Mouse (Mus musculus) midbrain, embryonic 12.5 days (tissue): ENCODE results near the gene Grhl1. TPM values are rescaled to one million over a fixed set of nuclear protein-coding genes. Genes with fewer than 3 reads are reported as not detected.
"Not testable (repeated sequence)": the region's sequence is repeated elsewhere in the genome, so short reads cannot be mapped to it uniquely, and the experiment has no call there.

Source experiments
- ATAC-seq: fragments of 200-750 bp; cut with Nextera tagmentation; 2 replicates; pipeline ENCODE4 v1.8.0; 2017; ENCODE audit warnings: low read depth, moderate TSS enrichment, moderate library complexity; ENCODE audit not compliant: low FRiP score
- H3K27ac ChIP-seq: fragments of 300-500 bp; sonication (generic); replicated peaks from 2 replicates; pipeline ENCODE4 v1.5.1; 2016; ENCODE audit warnings: mild to moderate bottlenecking
- H3K27me3 ChIP-seq: fragments of 300-500 bp; sonication (generic); 2 replicates; pipeline ENCODE4 v1.6.1; 2016; ENCODE audit warnings: mild to moderate bottlenecking
- H3K36me3 ChIP-seq: fragments of 300-500 bp; sonication (generic); 2 replicates; pipeline ENCODE4 v1.6.1; 2016
- H3K4me1 ChIP-seq: fragments of 300-500 bp; sonication (generic); 2 replicates; pipeline ENCODE4 v1.6.1; 2016
- H3K4me2 ChIP-seq: fragments of 300-500 bp; sonication (generic); replicated peaks from 2 replicates; pipeline ENCODE4 v1.6.1; 2016; ENCODE audit warnings: mild to moderate bottlenecking, moderate library complexity
- H3K4me3 ChIP-seq: fragments of 300-500 bp; sonication (generic); 2 replicates; pipeline ENCODE4 v1.5.1; 2016; ENCODE audit warnings: mild to moderate bottlenecking
- H3K9ac ChIP-seq: fragments of 300-500 bp; sonication (generic); replicated peaks from 2 replicates; pipeline ENCODE4 v1.6.1; 2016; ENCODE audit warnings: mild to moderate bottlenecking, moderate library complexity
- H3K9me3 ChIP-seq: fragments of 300-500 bp; sonication (generic); 2 replicates; pipeline ENCODE4 v1.6.1; 2016; ENCODE audit warnings: mild to moderate bottlenecking
- WGBS: fragments of 180-500 bp; shearing (Covaris S2); methylation state at CpG from one replicate; pipeline ENCODE4 v1.1.7; 2016; 5-methylcytosine and 5-hydroxymethylcytosine counted together
- polyA plus RNA-seq: library from polyadenylated mRNA; unstranded; fragments of >200 nt; fragmentation: Nextera tagmentation; extraction: Ambion mirVana; gene quantifications from 2 replicates; pipeline ENCODE4 v1.2.1, GENCODE M21; 2016

The Grhl1 gene
- 0.64 and 0.75 TPM in 2 replicates for polyA plus RNA-seq

GRCm38 (mm10) chr12:24571523-24572392 lies at the start of gene Grhl1:
TSS of gene Grhl1 (plus strand) at chr12:24572283.
- Histone ChIP-seq H3K27ac (no peak within 1 kb of the TSS), H3K4me1 (peaks cover 6% of the 10 kb centered on the region; the same call in 1 of the 2 replicates), H3K9me3 (no peaks in the 10 kb centered on the region), H3K36me3 (no peaks in the 10 kb centered on the region), H3K9ac (peak within 1 kb of the TSS; percentile 43), H3K27me3 (peaks cover 52% of the 10 kb centered on the region), H3K4me2 (peak within 1 kb of the TSS; percentile 64), H3K4me3 (peak within 1 kb of the TSS; percentile 60)
- ATAC-seq, result peak; percentile 100
- 2% methylated on average over 59 of the region's 64 CpGs for WGBS

DNA sequence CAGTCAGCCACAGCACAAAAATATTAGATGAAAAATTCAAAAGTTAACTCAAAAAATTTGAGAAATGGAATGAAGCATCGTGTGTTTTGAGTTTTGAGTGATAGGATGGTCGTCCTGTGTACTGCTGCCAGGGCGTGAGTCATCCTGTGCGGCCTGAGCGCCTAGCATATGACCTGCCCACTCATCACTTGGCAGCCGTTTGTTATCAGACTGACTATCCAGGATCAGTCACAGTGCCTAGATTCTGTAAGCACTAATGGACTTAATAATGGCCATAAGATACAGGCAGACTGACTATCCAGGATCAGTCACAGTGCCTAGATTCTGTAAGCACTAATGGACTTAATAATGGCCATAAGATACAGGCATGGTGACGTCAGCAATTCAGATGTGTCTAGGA lies 47.0 kb upstream of the Grhl1 start:
- not testable (repeated sequence) for H3K4me3 ChIP-seq, H3K9ac ChIP-seq, H3K27me3 ChIP-seq, ATAC-seq, H3K9me3 ChIP-seq, H3K27ac ChIP-seq, H3K4me2 ChIP-seq, H3K4me1 ChIP-seq
- H3K36me3 ChIP-seq, result 0 out of 2 replicates have a peak, but pooled peaks cover 11% of the 10 kb centered on the region
- WGBS, result 90% methylated on average over 7 of the region's 7 CpGs

- no peak overlapping the region for H3K27ac ChIP-seq
- WGBS, result 65% methylated on average over 5 of the region's 5 CpGs
- H3K27me3 ChIP-seq, result no peaks in the 10 kb centered on the region
- 0 out of 2 replicates have a peak, but pooled peaks cover 6% of the 10 kb centered on the region for H3K36me3 ChIP-seq
- H3K4me3 ChIP-seq, result no peak overlapping the region
- no peaks in the 10 kb centered on the region for H3K9me3 ChIP-seq
- ATAC-seq, result no peak
- H3K4me2 ChIP-seq, result no peak overlapping the region
- peaks cover 14% of the 10 kb centered on the region for H3K4me1 ChIP-seq
- no peak overlapping the region for H3K9ac ChIP-seq
Measured at GRCm38 (mm10) chr12:24536390-24536789, 35.7 kb upstream of the Grhl1 start.

DNA sequence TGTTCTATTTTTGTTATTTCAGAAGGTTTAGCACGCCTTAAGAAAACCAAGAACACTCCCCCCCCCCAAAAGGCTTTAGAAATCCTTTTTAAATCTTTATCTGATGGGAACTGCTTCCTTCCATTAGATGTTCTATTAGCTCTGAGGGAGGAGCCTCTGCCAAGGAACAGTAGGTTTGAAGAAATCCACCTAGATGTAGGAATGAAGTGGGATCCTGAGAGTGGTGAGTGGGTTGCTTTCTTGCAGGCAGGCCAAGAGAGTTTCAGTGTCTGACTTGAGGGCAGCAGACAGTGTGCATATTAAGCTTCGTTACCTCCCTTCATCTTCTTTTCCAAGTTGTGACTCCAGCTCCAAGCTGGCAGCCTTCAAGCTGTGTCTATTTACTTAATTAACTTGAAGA lies 34.9 kb upstream of the Grhl1 start:
- Histone ChIP-seq H3K27ac (no peak overlapping the region), H3K27me3 (no peaks in the 10 kb centered on the region), H3K4me3 (no peak overlapping the region), H3K36me3 (0 out of 2 replicates have a peak, but pooled peaks cover 3% of the 10 kb centered on the region), H3K4me1 (peaks cover 14% of the 10 kb centered on the region), H3K9ac (no peak overlapping the region), H3K4me2 (no peak overlapping the region), H3K9me3 (no peaks in the 10 kb centered on the region)
- 60% methylated on average over 2 of the region's 2 CpGs for WGBS
- ATAC-seq, result no peak

DNA sequence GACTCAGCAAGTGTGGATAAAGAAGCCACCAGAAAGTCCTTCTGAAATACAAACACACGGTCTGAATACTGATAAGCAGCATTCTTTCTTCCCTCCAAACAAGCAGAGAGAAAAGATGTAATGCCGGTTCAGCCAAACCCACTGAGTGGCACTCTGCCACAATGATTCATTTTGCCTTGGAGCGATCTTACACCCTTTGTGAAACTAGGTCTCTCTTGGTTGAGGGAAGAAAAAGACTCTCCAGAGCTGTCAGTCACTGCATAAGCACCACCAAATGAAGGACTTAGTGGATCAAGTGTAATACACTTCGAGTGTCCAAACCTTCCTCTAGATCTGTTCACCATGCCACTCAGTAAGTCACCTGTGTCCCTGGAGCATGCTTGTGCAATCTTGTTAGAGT lies 34.1 kb upstream of the Grhl1 start:
- Histone ChIP-seq H3K9me3 (no peaks in the 10 kb centered on the region), H3K4me2 (no peak overlapping the region), H3K4me3 (no peak overlapping the region), H3K9ac (no peak overlapping the region), H3K36me3 (no peaks in the 10 kb centered on the region), H3K4me1 (peaks cover 14% of the 10 kb centered on the region), H3K27me3 (no peaks in the 10 kb centered on the region), H3K27ac (no peak overlapping the region)
- 73% methylated on average over 4 of the region's 4 CpGs for WGBS
- no peak for ATAC-seq

GRCm38 (mm10) chr12:24541426-24542154 lies 30.5 kb upstream of the Grhl1 start:
- peaks cover 6% of the 10 kb centered on the region for H3K36me3 ChIP-seq
- no peak for ATAC-seq
- H3K27ac ChIP-seq, result no peak overlapping the region
- H3K27me3 ChIP-seq, result no peaks in the 10 kb centered on the region
- no peak overlapping the region for H3K4me3 ChIP-seq
- WGBS, result 83% methylated on average over 16 of the region's 16 CpGs
- no peak overlapping the region for H3K4me2 ChIP-seq
- peaks cover 6% of the 10 kb centered on the region; the same call in 1 of the 2 replicates for H3K4me1 ChIP-seq
- H3K9me3 ChIP-seq, result no peaks in the 10 kb centered on the region
- H3K9ac ChIP-seq, result no peak overlapping the region

DNA sequence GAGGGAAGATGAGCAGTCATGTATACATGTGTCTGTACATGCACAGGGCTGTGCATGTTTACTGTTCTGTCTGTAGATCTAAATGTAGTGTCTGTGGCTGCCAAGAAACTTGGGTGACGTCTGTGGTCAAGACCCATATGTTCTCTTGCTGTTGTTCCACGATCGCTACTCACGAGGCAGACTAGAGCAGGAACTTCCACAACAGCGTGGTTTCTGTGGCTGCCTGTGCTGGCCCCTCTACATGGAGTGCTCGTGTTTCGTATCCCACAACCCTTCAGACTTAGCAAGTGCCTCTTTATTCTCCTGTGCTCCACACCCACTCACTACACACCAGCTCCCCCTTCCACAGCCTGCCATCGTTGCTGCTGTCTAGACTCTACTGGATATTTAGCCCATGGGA lies 24.4 kb upstream of the Grhl1 start:
- 92% methylated on average over 8 of the region's 8 CpGs for WGBS
- ATAC-seq, result no peak
- Histone ChIP-seq H3K4me2 (no peak overlapping the region), H3K9ac (no peak overlapping the region), H3K36me3 (peaks cover 14% of the 10 kb centered on the region), H3K27me3 (no peaks in the 10 kb centered on the region), H3K9me3 (no peaks in the 10 kb centered on the region), H3K4me1 (no peaks in the 10 kb centered on the region), H3K4me3 (no peak overlapping the region), H3K27ac (no peak overlapping the region)

DNA sequence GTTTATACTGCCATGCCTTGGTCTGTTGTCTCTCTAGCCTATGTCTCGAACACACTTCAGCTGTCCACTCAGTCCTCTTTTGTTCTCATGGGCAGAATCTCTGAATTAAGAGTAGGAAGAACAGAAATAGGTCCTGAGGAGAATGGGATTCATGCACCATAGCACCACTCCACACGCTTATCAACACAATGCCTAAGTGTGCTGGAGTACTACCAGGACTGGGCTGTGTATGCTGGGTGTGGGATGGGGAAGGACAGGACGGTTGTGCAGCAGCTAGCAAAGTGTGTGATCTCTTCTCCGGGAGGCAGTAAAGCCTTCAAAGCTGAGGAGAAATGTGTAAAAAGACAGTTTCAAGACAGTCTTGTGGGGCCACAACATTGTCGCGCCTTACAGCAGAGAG lies 23.2 kb upstream of the Grhl1 start:
- Histone ChIP-seq H3K4me1 (no peaks in the 10 kb centered on the region), H3K9me3 (no peaks in the 10 kb centered on the region), H3K4me2 (no peak overlapping the region), H3K27ac (no peak overlapping the region), H3K27me3 (no peaks in the 10 kb centered on the region), H3K36me3 (peaks cover 14% of the 10 kb centered on the region), H3K9ac (no peak overlapping the region), H3K4me3 (no peak overlapping the region)
- no peak for ATAC-seq
- WGBS, result 71% methylated on average over 6 of the region's 6 CpGs

DNA sequence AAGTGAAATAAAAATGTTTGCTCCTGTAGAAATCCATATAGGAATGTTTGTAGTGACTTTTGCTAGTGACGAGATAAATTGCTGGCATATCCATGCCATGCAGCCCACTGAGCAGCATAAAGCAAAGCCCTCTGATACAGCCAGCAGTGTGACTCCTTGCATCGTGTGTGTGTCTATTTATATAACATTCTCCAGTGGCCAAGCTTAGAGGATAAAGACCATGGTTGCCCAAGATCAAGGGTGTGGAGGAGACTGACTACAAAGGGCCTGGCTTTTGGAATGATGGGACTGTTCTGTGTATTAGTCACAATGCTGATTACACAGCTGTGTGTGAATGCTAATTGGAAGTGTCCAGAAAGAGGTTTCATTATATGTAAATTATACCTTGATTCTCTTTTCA lies 19.6 kb upstream of the Grhl1 start:
- ATAC-seq, result no peak
- Histone ChIP-seq H3K9me3 (no peaks in the 10 kb centered on the region), H3K36me3 (peaks cover 11% of the 10 kb centered on the region), H3K4me1 (no peaks in the 10 kb centered on the region), H3K4me3 (no peak overlapping the region), H3K27ac (no peak overlapping the region), H3K9ac (no peak overlapping the region), H3K4me2 (no peak overlapping the region), H3K27me3 (no peaks in the 10 kb centered on the region)
- WGBS, result 71% methylated on average over 2 of the region's 2 CpGs

GRCm38 (mm10) chr12:24555976-24556375 lies 16.1 kb upstream of the Grhl1 start:
- Histone ChIP-seq H3K4me1 (no peaks in the 10 kb centered on the region), H3K27ac (no peak overlapping the region), H3K27me3 (no peaks in the 10 kb centered on the region), H3K9ac (no peak overlapping the region), H3K36me3 (peaks cover 10% of the 10 kb centered on the region; the same call in 1 of the 2 replicates), H3K4me2 (no peak overlapping the region), H3K4me3 (no peak overlapping the region), H3K9me3 (no peaks in the 10 kb centered on the region)
- ATAC-seq, result no peak
- 87% methylated on average over 8 of the region's 8 CpGs for WGBS

DNA sequence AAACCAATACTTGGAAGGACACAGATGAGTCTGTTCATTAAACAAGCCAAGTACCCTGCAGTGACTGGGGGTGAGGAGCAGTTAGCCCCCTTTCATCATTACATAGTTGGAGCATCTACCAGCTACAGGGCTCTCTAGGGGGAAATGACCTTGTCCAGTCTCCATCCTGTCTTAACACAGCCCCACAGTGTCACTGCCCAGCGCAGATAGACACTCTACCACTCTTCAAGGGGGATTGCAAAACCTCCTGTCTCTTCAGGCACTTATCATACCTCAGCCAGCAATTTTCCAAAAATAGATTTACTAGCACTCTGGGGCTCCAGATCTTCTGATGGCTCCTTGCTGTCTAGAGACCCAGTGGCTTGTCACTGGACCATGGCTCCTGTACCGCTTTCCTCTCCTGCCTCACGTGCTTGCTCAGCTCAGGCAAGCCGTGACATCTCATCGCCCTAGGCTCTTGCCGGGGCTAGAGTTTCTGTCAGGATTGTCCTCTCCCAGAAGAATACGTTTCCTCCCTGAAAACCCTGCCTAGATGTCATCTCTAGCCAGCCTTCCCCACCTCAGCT lies 8.6 kb upstream of the Grhl1 start:
- ATAC-seq, result no peak
- Histone ChIP-seq H3K9ac (no peak overlapping the region), H3K36me3 (peaks cover 4% of the 10 kb centered on the region; the same call in 1 of the 2 replicates), H3K4me3 (no peak overlapping the region), H3K27ac (no peak overlapping the region), H3K4me2 (no peak overlapping the region), H3K9me3 (no peaks in the 10 kb centered on the region), H3K4me1 (no peaks in the 10 kb centered on the region), H3K27me3 (no peaks in the 10 kb centered on the region)
- WGBS, result 90% methylated on average over 7 of the region's 7 CpGs

DNA sequence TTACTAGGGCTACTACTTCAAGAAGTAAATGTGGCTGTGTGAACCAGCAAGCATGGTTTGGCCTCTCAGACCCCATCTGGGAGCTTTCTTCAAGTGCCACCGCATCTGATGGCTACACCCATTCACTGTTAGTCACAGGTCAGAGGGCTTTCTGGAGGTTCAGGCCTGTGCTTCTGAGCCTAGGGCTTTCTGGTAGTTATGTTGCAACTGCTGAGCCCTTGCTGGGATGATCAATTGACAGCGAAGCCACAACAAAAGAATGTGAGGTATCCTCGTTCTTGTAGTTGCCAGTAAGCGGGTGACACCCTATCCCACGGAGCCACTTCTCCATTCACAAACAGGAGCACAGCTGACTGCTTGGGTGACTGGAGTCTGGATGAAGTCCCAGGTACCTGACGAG lies 6.8 kb upstream of the Grhl1 start:
- Histone ChIP-seq H3K4me1 (no peaks in the 10 kb centered on the region), H3K27me3 (peaks cover 10% of the 10 kb centered on the region), H3K9me3 (no peaks in the 10 kb centered on the region), H3K36me3 (no peaks in the 10 kb centered on the region), H3K4me3 (no peak overlapping the region), H3K27ac (no peak overlapping the region), H3K4me2 (no peak overlapping the region), H3K9ac (no peak overlapping the region)
- 80% methylated on average over 6 of the region's 6 CpGs for WGBS
- ATAC-seq, result no peak
